Mouse (Mus musculus): Measurements from ENCODE around the gene Cfap97d1.
"Not testable (repeated sequence)": the region's sequence is repeated elsewhere in the genome, so short reads cannot be mapped to it uniquely, and the experiment has no call there.

Cfap97d1 gene

DNA sequence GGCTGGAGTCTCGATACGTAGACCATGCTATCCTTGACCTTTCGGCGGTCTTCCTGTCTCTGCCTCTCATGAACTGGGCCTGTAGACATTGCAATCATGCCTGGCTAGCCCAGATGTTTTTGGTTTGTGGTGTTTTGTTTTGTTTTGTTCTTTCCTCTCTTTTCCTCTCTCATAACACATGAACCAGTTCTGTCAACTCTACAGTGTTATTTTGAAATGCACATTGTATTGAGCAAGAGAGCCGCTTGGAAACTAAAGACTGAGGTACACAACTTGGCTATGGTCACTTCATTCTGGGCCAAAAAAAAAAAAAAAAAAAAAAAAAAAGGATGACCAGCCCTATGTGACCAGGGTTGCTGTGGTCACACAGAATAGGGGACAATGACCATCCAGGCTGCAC, 11.4 kb upstream of the Cfap97d1 start:
- in situ Hi-C loops (cut with MboI, MseI): no loop called here

DNA sequence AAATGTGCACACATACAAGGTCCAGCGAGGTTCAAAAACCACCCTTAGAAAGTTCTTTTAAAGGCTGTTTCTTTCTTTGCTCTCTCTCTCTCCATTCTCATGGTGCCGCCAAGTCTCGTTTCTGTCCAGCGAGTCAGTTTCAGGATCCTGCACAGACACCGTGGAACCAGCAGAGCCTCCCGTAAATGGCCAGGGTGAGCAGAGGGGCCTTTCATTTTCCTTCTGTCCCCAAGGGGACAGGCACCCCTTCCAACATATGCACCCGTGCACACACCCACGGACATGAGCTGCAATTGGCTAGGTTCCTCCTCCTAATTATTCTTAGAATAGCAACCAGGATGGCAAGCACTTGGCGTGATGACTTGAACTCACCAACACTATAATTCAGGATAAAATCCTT, 10.6 kb upstream of the Cfap97d1 start:
- in situ Hi-C loops (cut with MboI, MseI): no loop called here

DNA sequence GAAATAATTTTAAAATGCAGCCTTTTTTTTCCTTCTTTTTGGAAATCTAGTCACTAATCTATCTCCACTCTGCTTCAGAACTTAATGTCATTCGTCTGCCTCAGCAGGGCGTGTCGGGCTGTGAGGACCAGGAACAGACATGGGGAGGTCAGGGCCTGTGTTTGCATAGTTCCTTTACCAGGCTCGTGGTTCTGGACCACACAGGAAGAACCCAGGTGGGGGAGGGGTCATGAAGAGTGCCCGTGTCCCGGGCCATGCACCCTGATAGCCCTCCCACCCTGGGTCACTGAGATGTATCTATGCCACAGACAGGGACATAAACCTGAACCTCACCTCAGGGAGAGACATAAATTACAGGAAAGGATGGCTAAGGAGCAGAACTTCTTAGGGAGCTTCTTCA, 9.9 kb upstream of the Cfap97d1 start:
- in situ Hi-C loops (cut with MboI, MseI): no loop called here

DNA sequence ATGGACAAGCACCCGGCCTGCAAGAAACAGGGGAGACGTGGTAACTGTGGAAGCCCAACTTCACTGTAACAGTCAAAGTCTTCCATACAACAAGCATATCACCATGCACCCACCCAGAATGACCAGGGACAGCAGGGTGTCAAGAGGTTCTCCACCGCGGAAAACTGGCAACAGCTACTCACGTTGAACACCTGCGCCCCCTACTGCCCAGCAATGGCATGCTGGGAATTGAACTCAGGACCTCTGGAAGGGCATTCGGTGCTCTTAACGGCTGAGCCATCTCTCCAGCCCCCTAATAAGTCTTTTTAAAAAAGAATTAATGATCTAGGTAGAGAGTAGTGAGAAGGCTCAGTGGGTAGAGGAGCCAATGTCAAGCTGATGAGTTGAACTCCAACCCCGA, 9.2 kb upstream of the Cfap97d1 start:
- in situ Hi-C loops (cut with MboI, MseI): no loop called here

DNA sequence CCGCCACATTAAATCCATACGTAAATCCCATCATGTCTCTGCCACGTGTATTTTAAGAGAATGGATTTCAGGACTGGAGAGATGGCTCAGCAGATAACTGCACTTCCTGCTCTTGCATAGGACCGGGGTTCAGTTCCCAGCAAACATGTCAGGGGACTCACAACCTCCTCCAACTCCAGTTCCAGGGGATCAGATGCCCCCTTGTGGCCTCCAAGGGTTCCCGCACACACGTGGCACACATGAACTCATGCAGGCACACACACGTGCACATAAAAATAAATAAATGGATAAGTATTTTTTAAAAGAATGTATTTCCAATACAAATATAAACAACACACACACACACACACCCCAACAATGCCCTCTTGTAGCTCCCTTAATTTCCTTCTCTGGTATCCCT, 7.1 kb upstream of the Cfap97d1 start:
- in situ Hi-C loops (cut with MboI, MseI): no loop called here

DNA sequence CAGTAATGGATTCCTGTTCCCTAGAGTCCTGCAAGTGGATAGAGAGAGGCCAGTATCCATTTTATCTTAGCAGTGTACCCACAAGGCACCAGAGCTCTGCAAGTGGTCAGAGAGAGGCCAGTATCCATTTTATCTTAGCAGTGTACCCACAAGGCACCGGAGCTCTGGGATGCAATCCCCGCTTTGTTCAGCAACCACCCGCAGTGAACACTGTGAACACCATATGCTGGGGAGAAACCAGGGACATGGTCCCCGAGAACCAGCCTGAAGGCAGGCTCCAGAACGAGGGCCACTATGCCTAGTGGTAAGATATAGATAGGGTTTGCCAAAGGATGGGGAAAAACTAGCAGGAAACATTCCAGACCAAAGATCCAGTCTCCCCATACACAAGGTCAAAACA, 4.9 kb upstream of the Cfap97d1 start:
- in situ Hi-C loops (cut with MboI, MseI): no loop called here

DNA sequence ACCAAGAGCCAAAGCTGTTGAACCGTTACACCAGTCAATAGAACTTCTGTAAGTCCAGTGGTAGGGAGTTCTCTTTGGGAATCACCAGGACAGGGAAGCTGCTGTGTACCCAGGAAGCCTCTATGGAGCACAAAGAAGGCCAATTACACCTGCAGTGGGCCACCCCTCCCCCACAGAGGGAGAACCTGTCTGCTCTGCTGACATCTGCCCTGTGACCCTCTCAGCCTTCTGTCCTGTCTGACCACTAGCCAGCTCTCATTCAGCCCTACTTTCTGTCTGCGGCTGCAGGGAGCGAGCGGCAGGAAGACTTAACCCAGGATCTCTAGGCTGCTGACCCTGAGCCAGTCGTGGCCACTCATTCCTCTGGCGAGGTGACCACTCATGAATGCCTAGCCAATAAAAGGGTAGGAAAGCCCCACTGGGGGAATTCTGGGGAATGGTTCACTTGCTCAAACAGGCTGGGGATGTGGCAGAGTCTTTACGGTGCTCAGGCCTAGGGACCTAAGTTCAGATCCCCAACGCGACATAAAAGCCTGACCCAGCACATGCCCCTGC, 3.4 kb upstream of the Cfap97d1 start:
- in situ Hi-C loops (cut with MboI, MseI): no loop called here

DNA sequence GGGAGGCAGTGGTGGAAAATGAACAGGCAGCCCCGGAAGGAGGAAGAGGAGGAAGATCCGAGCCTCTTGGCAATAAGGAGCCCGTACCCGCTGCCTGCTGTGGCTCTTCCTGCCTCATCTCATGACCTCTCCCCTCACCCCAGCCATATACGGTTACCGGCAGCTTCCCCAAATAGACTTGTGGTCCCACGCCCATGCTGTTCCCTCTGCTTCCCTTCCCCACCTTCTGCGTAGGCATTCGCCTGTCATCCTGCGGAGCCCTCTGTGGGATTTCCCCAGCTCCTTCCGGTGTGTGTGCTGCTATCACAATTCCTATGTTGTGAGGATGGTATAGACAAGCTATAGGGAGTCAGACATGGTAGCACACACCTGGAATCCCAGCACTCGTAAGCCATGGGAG, 2.2 kb upstream of the Cfap97d1 start:
- in situ Hi-C loops (cut with MboI, MseI): no loop called here

DNA sequence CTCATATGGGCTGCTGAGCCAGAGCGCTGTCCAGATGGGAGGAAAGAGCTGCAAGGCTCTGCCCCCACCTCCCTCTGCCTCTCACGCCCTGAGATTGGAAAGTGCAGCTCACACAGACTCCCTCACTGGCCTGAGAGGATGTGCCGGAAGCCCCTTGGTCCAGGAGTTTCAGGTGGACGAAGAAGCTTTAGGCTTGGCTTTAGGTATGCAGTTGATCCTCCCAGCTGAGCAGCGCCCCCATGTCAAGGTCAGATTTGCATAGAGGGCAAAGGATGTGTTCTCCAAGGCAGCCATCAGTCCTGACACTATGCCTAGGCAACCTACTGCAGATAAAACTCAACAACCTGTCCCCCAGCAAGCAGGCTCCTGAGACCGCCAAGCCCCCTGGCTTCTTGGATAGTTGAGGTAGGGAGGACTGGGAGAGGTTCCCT, 1.1 kb upstream of the Cfap97d1 start:
- in situ Hi-C loops (cut with MboI, MseI): no loop called here

DNA sequence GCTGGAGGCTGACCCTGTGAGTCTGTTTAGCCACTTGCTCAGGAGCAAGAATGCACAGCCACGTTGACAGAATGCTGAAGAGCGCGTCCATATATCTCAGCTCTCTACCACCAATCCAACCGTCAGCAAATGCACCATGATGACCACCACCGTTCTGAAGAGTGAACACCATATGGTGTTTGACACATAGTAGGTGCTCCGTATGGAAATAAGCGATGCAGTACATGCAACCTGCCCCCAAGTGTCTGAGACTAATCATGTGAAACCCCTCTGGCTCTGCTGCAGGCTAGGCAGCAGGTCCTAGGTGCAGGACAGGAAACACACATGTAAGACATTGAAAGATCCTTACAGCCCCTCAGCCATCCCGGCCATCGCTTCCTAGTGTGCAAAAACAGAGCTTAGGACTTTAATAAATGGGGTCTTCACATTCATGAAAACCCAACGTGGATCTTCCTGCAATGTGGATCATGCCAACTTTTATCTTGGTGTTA, 603 bp upstream of the Cfap97d1 start:
- in situ Hi-C loops (cut with MboI, MseI): no loop called here

DNA sequence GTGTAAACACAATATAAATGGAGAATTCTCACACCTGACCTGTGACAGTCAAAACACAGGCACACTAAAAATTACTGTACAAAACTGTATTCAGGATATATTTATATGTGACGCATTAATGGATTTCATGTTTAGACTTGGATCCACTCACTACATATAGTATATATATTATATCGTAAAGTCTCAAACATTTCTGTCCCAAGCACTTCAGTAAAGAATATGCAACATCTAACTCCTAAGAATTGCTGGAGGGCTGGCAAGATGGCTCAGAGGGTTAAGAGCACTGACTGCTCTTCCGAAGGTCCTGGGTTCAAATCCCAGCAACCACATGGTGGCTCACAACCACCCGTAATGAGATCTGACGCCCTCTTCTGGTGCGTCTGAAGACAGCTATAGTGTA, 1.4 kb downstream of the Cfap97d1 start:
- in situ Hi-C loops (cut with MboI, MseI): not testable (repeated sequence)

DNA sequence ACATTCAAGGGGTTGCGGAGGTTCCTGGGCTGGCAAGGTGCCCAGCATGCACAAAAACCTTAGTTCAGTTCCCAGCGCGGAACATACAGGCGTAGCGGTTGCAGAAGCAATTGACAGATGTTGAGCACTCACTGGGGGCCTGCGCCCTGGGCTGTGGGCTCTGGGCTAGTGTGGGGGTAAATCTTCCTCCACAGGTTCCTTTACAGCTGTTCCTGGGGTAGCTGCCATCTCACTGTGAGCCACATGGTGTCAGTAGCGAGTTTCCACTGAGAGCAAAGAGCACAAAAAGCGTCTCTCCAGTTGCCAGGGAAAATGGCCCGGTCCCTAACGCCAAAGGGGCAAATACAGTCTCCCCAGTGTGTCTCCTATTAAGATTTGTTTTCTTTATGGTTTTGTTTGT, 1.9 kb downstream of the Cfap97d1 start:
- in situ Hi-C loops (cut with MboI, MseI): no loop called here

DNA sequence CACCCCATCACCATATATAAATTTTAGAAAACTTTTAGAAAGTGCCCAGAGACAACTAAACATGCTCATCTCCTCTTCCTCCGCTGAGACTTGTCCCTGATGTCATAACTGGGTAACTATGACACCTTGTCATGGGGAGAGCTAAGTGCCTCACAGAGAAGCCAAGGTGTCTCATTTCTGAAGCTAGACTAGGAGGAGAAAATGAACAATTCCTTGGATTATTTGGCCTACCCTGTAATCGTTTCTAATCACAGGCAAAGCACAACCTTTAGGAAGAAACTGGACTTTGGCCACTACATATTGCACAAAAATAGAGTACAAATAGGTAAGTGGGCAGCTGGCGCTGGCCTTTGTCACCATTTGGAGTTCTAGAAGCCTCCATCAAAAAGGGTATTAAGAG, 2.8 kb downstream of the Cfap97d1 start, which contains the start of gene Dusp3:
Dusp3 (minus strand) TSS at position 101 of the 400 bp plus-strand sequence.
- in situ Hi-C loops (cut with MboI, MseI): no loop called here

DNA sequence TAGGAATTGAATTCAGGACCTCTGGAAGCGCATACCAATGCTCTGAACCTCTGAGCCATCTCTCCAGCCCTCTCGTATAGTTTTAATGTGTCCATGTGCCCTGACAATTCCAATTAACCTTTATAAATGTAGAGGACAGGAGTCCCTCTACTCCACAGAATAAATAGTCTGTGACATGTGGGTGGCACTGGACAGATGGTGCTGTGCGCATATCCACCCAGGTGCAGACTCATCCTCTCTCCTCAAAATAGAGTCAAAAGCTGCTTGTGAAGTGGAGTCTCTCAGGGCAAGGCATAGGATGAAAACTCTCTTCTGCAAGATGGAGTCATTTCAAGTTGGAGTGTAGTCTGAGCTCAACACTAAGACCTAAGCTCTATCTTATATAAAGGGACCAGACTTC, 6.2 kb downstream of the Cfap97d1 start:
- in situ Hi-C loops (cut with MboI, MseI): no loop called here

DNA sequence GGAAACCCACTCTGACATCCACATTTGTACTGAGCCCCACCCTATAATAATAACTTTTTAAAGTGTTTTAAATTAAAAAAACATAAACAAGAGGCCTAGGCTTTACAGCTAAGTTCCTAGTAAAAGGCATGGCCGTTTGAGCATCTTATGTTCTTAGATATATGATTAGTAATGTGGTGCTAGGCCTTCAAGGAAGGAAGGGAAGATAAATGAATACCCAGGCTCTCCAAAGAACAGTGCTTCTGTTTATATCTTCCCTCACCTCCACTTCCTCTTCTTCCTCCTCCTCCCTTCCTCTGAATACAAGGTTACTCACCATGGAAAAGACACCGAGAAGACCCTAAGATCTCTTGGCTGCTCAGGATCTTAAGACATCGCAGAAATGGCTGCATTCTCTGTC, 7.7 kb downstream of the Cfap97d1 start:
- in situ Hi-C loops (cut with MboI, MseI): no loop called here

DNA sequence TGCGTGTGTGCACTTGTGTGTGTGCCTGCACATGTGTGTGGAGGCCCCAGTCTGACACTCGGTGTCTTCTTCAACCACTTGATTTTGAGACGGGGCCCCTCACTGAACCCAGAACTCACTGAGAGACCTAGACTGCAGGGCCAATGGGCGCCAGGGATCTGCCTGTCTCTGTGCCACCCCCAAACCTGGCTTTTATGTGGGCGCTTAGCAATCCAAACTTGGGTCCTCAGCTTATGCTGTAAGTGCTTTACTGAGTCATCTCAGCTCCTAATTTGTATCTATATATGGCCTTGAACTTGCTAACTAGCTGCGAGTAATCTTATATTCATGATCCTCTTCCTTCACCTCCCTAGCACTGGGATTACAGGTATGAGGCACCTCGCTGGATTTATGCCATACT, 8.3 kb downstream of the Cfap97d1 start:
- in situ Hi-C loops (cut with MboI, MseI): no loop called here

DNA sequence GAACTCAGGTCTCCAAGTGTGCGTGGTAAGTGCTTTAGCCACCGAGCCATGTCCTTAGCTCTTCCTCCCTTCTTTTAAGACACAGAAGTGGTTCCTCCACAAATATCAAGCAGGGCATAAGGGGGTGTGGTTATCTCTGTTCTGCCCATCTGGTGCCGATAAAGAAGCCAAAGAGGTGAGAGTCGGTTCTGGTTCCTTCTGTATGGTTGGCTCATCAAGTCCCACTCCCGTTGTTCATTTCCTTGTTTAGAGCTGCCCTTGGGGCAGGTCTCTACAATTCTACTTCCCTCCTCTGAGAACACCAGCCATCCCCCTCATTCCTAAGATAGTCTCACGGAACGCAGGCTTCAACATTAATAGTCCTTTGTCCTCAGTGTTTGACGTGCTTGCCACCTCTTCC, 10.0 kb downstream of the Cfap97d1 start:
- in situ Hi-C loops (cut with MboI, MseI): no loop called here

DNA sequence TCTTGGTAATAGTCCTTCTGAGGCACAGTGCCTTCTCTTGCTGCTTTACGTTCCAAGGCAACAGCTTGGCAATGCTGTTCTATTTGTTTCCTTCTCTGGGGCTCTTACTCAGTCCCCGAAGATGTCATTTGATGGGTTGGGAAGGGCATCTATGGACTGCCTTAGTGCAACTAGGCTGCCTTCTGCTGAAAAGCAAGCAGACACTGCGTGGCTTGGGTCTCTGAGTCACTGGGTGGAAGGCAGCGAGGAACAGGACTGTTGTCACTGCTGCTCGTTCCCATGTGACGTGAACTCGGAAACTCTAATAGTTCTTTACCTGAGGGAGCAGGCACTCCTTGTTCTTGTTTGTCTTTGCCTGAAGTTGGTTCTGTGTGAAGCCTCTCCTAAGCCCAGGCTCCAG, 11.9 kb downstream of the Cfap97d1 start:
- in situ Hi-C loops (cut with MboI, MseI): no loop called here

DNA sequence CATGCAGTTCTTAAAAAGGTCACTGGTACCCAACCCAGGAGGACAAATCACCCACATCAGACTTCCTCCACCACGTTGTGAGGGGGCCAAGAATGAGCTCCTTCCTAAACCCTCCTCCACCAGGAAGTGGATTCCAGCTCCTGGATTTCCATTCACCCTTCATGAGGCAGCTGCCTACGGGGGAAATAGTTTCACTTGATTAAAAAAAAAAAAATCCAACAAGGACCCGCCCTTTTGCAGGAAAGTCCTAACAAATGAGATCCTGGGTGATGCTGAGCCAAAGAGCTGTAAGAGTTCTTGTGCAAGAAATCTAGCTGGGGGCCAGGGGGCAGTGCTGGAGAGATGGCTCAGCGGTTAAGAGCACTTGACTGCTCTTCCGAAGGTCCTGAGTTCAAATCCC, 14.2 kb downstream of the Cfap97d1 start:
- in situ Hi-C loops (cut with MboI, MseI): no loop called here

DNA sequence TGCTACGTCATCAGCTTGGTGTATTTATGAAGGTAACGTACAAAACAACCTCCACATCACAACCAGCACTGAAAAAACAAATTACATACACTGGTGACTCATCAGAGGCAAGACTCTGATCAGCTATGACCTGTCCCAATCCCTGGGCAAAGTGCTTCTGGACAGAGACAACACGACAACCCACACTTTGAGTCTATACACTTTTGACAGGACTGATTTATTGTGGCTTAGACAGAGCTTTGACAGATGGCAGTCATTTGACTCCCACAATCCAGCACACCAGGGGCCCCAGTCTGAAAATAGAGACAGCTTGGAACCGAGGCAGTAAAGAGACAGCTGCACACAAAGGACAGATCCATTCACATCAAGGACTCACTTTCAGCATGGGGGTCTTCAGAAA, 15.4 kb downstream of the Cfap97d1 start:
- in situ Hi-C loops (cut with MboI, MseI): no loop called here

DNA sequence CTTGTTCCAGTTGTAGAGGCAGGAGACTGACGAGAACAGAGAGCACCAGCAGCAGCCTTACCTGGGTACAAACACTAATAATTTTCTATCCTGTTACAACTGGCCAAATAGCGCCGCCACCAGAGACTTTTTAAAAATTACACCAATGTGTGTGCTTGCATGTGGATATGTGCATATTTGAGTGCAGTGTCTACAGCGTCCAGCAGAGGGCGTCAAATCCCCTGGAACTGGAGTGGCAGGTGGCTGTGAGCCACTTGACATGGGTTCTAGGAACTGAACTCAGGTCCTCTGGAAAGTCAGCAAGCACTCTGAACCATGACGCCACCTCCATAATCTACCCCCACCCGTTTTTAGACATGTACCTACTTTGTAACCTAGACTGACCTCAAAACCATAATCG, 20.2 kb downstream of the Cfap97d1 start:
- in situ Hi-C loops (cut with MboI, MseI): no loop called here

DNA sequence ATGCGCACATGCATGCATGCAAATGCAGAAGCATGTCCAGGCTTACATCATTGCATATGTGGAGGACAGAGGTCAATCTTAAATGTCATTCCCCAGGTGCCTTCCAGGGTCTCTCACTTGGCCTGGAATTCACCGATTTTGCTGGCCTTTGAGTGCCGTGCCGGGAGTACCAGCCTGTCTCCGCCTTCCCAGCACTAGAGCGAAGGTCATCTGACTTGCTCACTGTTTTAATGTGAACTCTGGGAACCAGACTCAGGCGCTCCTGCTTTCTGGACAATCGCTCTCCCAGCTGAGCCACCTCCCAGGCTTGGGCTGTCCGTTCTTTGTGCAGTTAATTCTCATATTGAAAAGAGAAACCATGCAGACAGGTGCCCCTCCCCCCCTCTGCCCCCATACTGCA, 22.2 kb downstream of the Cfap97d1 start:
- in situ Hi-C loops (cut with MboI, MseI): no loop called here

DNA sequence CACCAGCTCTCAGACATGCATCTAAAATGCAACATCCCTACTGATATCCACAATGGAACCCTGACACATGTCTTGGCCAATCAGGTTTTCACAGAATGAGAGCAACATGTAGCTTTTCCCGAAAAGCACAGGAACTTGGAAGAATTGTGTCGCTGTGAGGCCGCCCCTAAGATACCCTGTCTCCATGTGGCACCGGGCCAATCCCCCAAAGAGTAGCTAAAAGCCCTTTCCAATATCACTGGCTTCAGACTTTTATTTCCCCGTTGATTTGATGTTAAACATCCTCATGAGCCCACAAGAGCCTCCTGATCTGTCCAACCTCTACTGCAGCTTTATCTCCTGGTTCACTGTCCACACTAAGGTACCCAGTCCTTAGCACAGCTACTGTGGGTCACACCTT, 22.6 kb downstream of the Cfap97d1 start:
- in situ Hi-C loops (cut with MboI, MseI): no loop called here

DNA sequence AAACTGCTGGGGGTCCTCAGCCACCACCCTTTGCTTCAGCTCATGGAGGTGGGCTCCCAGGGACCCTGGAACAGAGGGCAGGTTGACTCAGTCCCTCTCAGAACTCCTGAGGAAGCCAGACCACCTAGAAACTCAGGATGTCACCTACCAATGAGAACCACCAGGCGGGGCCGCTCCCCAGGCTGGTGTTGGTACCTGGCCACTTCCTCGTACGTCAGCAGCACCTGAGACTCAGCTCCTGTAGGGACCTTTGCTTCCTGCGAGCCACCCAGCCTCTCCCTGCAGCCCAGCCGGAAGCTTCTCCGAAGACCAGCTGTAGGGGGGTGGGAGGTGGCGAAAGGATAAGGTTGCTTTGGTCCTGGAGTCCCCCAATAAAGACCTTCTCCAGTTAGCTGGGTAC, 24.3 kb downstream of the Cfap97d1 start:
- in situ Hi-C loops (cut with MboI, MseI): no loop called here
